Mouse (Mus musculus): ENCODE measurements around the gene Snap23.

DNA sequence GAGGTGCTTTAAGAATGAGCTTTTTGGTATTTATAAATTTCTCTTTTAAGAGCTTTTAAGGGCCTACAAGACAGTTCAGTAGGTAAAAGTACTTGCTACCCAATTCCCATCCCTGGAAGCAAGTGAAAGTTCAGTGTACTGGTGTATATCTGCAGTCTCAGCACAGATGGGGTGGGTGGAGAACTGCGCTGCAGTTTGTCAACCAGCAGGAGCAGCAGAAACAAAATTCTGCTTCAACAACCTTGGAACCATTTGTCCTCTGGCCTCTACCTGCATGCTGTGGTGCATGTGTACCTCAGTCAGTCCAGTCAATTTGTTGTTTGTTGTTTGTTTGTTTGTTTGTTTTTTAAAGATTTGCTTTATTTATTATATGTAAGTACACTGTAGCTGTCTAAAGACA lies 24.8 kb downstream of the Snap23 start:
- no peak for TF ChIP-seq EP300 (IDR thresholded peaks at IDR 0.05; ENCODE audit: low read depth)
- no peak for TF ChIP-seq CTCF (IDR thresholded peaks at IDR 0.05; ENCODE audit: low read depth)

Data from liver, embryonic 14.5 days (tissue).